Mouse (Mus musculus): ENCODE measurements around the gene Vgll1.

GRCm38 (mm10) chrX:57043869-57044268 is 44.0 kb upstream of the Vgll1 start:
- TF ChIP-seq POLR2A (IDR thresholded peaks at IDR 0.05; ENCODE audit: low read depth, low read length) (no peak), CTCF (IDR thresholded peaks at IDR 0.05; ENCODE audit: borderline replicate concordance, insufficient read depth, low read length) (no peak)
